Mouse (Mus musculus): ENCODE measurements around the gene Ptma.
"Not testable (repeated sequence)": the region's sequence is repeated elsewhere in the genome, so short reads cannot be mapped to it uniquely, and the experiment has no call there.

The Ptma gene

DNA sequence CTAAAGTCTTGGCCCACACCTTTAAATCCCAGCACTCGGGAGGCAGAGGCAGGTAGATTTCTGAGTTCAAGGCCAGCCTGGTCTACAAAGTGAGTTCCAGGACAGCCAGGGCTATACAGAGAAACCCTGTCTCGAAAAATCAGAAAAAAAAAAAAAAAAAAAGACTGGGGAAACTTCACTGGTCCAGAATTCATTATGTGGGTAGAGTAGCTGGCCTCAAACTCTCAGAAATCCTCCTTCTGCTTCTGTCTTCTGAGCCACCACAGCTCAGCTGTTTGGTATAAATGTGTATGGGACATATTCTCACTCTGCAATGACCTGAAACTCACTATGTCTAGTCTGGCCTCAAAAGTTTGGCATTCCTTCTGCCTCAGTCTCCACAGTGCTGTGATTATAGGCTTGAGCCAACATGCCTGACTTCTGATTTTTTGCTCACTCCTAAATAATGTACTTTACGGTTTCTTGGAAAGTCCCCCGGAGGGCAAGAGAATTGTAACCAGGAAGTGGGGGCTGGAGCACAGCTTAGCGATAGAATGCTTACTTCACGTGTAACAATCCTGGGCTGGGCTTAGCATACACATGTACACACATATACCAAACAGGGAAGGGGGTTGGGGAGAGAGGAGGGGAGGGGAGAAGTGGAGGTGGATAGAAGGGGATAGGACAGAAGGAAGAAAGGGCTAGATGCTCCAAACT lies 10.7 kb upstream of the Ptma start:
- no peak for DNase-seq (ENCODE audit: low spot score)

DNA sequence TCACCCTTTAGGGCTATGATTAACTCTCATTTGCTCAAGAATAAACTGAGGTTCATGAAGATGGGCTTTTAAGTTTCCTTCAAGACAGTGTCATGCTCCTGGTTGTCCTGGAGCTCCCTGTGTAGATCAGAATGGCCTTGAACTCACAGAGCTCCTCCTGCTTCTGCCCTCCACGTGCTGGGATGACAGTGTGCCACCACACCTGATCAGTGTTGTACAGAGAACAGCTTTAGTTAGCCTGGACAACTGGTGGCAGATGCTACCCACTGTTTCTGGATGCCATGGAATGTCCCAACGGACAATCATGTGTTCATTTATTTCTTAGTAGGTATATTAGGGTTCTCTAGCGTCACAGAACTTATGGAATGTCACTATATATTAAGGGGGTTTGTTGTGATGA lies 9.4 kb upstream of the Ptma start:
- DNase-seq (ENCODE audit: low spot score): no peak

DNA sequence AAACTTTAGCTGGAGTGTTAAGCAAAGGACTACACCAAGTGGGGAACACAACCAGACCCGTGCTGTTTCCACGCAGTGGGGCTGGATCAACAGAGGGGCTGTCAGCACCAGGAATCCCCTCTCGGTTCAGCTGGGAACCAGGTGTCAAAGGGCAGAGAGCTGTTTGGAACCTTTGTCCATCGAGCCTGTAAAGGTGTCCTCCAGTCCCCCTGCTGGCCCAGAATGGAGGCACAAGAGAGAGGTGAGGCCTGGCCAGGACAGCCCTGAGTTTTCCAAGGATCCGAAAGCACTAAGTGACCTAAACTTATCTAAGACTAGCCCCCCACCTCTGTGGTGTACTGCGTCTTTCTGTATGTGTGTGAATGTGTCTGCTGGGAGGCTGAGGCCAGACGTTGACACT lies 6.2 kb upstream of the Ptma start:
- no peak for DNase-seq (ENCODE audit: low spot score)

DNA sequence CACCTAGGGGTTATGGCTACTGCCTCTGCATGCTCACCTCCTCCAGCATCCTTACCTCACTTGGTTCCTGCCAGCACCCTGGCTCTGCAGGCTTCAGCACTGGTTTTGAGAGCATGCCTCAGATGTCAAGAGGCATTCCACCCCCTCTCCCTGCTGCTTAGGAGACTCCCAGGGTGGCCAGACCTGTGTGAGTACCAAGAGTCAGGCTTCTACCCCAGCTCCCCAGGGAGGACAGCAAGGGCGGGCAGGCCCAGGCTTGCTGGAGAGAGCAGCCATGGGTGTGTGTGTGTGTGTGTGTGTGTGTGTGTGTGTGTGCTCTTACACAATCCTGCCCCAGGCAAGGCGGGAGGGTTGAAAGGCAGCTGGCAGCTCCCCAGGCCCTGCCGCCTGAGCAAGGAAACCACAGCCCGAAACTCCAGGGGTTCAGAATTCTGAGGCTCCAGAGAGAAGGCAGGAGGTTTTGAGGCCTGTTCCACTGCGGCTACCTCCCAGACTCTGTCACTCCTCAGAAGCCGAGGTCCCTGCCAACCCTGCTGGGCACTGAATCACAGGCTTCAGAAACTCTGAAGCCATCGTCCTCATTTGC lies 4.1 kb upstream of the Ptma start:
- peak; percentile 27 for DNase-seq (ENCODE audit: low spot score)

DNA sequence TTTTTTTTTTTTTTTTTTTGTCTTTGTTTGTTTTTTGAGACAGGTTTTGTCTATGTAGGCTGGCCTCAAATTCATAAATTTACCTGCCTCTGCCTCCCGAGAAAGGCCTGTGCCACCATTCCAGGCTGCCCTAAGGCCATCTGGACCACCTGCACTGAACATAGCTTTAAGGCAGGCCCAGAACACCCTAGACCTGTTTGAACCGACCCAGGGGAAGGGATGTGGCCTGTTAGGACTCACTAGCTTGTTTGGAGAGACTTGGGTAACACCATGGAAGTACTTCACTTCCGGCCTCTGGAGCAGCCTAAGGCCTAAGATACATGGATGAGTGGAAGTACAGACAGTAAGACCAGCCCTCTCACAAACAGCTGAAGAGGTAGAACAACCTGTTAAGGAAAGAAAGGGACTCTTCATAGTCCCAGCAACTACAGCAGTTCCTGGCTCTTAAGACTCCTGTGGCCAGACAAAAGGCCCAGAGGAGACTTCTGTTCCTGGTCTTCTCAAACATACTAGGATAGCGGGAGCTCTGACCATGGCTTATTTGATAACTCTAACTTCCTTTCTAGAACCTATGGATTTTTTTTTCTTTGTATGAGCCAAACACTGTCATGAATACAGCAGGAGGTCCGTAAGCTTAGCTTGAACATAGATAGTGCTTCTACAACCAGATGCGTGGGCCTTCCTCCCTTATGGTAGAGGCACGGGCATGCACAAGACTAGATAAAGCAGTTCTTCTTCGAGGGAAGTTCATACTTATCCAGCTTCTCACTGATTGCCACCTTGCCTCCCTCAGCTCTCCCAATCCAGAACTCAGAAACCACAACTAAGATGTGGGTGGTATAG lies 2.5 kb upstream of the Ptma start:
- no peak for DNase-seq (ENCODE audit: low spot score)

DNA sequence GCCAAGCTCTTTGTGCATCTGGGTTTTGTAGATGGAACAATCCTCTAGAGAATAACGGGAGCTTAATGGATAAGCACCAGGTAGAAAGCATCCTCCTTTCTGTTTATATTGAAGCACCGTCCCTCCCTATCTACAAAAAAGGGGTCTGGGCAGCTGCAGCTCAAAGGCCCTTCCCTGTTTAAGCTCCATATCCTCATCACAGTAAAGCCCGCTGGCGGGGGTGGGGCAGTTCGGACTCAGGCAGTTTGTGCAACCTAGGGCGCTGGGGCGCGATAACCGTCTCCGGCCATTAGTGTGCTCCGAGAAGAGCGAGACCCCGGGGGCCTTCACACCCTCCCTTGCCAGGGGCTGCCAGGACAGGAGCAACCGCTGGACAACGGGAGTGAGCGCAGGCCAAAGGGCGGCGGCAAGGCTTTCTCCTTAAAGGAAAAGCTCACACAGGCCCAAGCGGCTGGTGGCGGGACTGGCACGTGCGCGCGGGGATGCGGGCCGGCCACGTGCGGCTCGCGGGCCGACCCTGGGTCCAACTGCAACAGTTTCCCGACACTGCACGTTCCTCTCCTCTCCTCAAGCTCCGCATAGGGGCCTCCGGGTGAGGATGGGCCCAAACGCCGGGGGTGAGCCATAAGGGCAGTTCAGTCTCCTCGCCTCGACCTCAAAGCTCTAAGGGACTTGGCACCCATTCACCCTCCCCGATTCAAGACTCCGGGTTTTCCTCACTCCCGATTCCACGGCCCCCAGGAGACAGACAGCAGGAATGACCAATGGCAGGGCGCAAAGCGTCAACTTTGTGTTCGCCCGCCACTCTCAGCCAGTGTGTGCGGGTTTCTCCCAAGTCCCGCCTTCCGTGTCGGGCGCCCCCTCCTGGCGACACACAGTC lies 1.7 kb upstream of the Ptma start:
- peak; percentile 100 for DNase-seq (ENCODE audit: low spot score)

DNA sequence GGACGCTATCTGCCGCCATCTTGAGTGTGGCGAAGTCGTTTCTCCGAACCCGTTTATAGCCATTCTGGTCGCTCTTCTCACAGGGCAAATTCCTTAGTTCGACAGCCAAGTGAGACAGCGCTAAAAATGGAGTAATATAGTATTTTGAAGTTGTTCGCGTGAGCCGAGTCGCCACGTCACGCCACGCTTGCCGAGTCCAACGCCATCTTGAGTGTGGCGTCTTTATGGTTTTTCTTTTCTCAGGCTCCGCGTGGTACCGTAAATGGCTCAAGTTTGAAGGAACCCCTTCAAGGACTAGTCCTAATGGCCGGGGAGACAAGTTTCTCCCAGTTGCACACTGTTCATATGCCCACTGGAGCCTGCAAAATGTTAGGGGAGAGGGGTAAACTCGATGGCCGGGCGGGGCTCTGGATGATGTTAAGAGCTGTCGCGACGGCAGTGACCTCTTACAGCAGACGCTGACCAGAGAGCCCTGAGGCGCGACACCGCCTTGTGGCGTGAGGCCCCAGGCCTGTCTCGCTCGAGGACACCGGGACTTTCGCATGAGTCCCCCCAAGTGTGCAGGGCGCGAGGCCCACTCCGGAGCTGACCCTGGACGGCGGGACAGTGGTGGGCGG lies 919 bp upstream of the Ptma start:
- DNase-seq (ENCODE audit: low spot score): peak; percentile 82

DNA sequence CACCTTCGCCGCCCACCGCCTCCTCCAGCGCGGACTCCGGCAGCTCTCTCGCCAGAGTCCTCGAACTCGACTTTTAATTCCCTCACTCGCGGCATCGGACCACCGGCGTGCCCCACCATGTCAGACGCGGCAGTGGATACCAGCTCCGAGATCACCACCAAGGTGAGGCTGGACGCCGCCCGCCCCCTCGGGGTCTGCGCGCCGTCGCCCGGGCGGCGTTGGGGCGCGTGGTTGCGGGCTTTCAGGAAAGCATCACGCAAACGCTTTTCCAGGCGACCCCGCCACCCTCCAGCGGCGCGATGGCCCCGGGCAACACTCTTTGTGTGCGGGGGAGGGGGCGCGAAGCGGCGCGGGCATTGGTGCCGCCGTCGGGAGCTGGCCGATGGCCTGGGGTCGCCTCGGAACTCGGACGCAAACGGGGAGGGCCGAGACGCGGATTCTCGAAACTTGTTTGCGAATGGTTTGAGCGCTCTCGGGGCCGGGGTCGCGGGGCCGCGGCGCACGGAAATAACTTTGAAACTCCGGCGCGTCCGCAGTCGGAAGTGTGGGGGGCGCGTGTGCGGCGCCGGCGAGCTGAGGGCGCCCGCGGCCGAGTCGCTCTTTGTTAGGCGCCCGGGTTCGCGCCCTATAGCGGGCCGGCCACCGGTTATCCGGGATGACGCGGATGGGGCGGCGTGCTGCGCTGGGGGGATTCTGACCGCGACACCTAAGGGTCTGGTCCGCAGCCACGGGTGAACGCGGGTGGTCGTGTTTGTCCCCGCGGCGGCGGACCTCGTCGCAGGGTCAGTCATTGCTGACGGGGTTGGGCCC lies 468 bp downstream of the Ptma start:
- peak; percentile 67 for DNase-seq (ENCODE audit: low spot score)

DNA sequence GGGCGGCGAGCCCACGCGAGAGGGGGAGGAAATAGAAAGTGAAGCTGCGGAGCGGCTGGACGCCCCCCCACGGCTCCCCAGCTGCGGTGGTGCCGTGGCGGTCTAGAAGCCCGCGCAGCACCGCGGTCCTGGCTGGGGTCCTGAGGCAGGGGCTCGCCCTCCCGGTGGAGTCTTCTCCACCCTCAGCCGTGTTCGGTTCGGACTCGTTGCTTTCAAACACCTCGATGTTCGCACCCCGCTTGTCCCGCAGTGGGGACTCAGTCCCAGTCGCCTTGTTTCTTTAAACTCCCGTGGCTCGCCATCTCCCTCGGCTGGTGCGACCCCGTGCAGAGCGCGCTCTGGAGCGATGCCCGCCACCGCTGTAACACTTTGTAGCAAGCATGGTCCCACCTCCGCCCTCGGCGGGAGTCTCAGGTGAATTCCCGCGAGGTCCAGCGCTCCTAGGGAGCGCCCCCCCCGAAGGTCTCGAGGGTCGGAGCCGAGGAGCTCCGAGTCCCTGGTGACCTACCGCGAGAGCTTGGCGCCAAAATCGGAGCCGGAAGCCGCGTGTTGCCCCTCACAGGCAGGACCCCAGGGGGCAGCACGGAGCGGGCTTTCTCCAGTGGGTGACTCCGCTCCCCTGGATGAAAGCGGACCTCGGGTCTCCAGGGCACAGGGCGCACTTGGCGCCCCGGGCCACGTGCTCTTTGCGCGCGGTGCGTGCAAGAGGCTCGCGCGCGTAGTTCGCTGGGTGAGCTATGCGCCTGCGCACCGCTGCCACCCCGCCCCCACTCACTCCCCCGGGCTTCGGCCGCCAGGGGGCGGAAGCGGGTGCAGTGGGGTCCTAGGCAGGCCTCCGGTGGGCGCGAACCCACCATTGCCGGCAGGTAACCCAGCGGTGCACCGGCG lies 1.3 kb downstream of the Ptma start:
- DNase-seq (ENCODE audit: low spot score): peak; percentile 89

DNA sequence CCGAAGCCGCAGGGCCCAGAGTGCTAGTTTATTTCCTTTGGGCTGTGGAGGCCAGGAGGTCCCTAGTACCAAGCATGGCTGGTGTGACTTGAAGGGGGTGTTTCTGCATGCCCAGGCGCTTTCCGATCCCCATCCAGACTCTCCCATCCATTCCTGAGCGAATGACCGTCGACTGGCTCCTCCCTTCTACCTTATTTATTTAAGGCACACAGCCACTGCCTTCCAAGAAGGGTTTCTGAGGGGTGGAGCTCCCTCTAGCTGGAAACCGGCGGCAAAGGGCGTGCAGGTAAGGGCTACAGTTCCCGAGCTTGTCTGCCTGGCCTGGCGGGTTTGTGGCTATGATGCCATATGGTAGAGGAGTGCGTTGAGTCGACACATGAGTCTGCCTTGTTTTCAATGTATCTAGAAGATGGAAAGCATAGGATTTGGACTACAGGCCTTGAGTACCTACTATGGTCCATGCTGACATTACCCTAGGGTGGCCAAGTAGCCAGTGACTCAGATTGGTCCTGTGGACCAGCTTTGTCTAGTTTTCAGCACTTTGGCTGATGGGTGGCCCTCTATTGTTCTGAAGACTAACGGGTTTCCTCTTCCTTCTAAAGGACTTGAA lies 2.1 kb downstream of the Ptma start:
- peak; percentile 56 for DNase-seq (ENCODE audit: low spot score)

DNA sequence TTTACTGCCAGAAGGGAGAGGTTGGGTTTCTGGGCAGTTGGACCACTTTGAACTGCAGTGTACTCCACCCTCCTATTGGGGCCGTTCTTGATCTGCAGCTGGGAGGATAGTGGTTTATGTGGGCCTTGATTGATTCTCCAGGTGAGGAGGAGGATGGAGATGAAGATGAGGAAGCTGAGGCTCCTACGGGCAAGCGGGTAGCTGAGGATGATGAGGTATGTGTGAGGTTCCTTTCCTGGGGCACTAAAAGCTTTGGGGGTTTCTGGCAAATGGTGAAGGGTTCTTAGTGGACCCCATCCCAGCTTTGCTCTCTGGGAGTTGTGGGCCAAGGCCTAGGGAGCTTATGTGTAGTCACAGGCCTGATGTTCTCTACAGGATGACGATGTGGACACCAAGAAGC lies 3.1 kb downstream of the Ptma start:
- no peak for DNase-seq (ENCODE audit: low spot score)

DNA sequence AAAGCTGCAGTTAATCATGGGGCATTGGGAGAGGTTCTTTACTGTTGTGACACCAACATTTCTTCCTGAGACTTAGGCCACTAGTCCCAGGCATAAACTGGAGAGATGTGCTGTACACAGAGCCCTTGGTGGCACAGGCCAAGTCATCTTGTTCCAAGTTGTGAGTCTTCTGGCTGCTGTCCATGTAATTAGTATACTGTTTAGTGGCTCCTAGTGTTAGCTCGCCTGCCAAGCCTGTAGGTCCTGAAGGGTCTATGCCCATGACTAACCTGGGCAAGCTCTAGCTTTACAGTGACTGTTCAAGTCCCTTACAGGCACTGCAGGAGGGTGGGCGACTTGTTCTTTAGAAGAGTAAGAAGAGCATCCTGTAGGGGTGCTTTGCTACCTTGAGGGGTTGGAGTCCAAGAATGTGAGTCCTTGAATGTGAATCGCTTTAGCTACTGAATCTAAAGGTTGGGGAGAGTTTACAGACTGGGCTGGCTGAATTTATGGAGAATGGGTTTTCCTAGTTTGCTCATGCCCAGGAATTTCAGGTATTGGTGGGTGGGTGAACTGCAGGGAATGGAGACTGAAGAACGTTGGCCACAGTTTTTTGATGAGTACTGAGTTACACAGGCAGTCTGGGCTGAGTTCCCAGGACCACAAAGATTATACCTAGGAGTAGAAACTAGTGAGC lies 4.5 kb downstream of the Ptma start:
- DNase-seq (ENCODE audit: low spot score): no peak

DNA sequence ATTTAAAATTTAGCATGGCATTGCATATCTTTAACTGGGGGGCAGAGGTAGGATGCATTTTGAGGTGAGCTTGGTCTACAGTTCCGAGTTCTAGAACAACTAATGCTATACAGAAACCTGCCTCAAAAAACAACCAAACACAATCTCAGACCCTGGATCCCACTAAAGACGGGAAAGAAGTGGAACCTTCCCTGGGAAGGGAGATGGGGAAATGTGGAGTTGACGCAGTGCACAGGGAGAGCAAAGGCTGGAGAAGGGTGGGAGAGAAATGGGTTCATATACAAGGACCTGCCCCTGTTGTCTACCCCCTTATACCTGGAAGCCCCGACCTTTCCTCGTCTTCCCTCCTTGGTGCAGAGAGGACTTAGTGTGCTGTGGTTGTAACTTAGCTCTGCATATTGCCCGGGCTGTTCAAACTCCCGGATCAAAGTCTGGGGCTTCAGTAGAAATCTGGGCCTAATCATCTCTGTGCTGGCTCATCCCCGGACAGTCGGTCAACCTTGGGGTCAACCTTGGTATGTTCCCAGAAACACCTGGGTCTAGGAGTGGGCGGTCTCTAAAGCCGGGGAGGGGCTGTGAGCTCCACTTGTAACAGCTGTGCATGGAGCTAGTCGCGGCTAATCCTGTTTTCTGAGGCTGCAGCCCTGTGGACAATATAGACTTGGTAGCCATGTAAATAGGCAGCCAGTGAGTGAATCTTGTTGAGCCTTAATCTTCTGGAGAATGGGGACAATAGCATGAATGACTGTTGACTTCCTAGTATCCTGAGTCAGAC lies 5.2 kb downstream of the Ptma start:
- peak; percentile 36 for DNase-seq (ENCODE audit: low spot score)

DNA sequence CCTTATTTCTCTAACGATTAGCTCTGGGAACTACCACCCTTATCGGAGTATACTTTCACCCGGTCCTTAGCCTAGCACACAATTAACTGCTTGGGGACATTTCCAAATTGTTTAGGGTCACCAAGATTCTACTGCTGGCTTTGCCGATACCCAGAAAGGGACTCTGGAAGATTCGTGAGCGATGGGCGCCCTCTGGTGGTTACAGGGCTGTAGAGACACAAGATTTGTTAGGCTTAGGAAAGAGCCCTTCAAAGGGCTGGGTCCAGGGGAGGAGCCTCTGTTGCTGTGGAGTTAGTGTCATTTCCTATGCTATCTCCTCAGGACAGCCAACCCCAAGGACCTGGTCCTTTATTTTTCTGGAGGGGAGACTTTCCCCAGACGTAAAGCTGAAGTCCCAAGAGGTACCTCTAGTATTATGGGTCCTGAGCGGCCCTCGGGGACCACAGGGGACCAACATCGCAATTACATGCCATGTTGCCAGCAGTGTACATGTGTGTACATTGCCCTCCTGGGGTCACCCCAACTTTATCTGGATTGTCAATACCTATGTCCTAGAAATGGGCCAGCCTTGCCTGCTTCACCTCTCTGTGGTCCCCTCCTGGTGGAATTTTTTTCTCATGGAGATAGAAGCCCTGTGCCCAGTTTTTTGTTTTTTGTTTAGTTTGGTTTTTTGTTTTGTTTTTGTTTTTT lies 6.0 kb downstream of the Ptma start:
- peak; percentile 83 for DNase-seq (ENCODE audit: low spot score)

DNA sequence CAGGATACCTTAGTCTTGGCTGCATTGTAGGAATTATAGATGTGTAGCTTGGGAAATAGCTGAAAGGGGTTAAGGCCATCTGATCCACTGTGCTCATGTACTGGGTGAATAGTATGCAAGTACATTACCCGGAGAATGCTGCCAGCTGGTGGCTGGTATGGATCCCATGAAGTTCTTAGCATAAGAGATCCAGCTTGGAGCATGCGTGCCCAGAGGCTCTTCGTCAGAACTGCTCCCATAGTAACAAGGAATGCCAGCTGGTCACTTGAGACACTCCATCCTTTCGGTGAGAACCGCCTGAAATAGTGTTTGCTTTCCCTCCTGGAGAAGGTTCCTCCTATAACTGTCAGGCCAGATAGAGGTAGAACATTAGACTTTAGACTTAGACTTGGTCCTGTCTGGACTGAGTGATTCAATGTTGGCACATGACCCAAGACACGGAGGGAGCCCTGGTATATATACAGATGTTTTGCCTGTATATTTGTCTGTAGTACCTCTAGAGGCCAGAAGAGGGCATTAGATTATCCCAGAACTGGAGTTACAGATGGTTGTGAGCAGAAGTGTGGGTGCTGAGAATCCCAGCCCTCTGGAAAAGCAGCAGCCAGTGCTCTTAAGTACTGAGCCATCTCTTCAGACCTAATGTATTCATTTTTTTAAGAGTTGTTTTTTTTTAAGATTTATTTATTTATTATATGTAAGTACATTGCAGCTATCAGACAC lies 7.0 kb downstream of the Ptma start:
- no peak for DNase-seq (ENCODE audit: low spot score)

DNA sequence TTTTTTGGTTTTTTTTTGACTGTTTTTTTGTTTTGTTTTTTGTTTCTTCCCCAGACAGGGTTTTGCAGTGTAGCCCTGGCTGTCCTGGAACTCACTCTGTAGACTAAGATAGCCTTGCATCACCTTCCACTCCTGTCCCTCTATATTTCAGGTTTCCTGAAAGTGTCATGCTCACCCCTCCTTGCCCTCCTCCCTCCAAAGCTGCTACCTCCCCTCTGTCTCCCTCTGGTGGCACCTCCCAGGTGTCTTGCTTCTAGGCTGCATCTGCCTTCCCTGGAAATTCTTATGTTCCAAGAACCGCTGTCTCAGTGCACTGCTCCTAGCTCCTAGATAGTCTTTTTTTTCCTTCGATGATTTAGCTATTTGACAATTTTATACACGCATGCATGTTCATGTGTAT lies 11.9 kb downstream of the Ptma start:
- DNase-seq (ENCODE audit: low spot score): no peak

DNA sequence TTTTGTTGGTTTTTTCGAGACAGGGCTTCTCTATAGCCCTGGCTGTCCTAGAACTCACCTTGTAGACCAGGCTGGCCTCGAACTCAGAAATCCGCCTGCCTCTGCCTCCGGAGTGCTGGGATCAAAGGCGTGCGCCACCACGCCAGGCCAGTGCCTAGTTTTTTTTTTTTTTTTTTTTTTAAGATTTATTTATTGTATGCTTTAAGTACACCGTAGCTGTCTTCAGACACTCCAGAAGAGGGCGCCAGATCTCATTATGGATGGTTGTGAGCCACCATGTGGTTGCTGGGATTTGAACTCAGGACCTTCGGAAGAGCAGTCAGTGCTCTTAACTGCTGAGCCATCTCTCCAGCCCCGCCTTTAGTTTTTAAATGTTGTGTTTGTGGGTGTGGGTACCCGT lies 13.1 kb downstream of the Ptma start:
- not testable (repeated sequence) for DNase-seq (ENCODE audit: low spot score)

Data from testis, postnatal 14 days (tissue).